Mouse (Mus musculus) frontal cortex, adult 2 months (tissue): ENCODE data around the gene Crybb2. TPM values are rescaled to one million over a fixed set of nuclear protein-coding genes. Genes with fewer than 3 reads are reported as not detected.
A peak's percentile ranks its signal among the peaks of the same experiment; 100 is the strongest.

Source experiments
- DNase-seq, 2 experiments: peaks; one replicate each; pipeline ENCODE4 v3.0.0; 2022; ENCODE audit warnings: low spot score in 1 of 2; ENCODE audit errors: extremely low spot score in 1 of 2
- polyA plus RNA-seq: library from polyadenylated mRNA; depleted of rRNA; stranded (reverse); fragments of >200 nt; gene quantifications from 2 replicates; pipeline ENCODE4 v1.2.3, GENCODE M21; 2012

Crybb2 gene
- polyA plus RNA-seq, 1 experiment = not detected

DNA sequence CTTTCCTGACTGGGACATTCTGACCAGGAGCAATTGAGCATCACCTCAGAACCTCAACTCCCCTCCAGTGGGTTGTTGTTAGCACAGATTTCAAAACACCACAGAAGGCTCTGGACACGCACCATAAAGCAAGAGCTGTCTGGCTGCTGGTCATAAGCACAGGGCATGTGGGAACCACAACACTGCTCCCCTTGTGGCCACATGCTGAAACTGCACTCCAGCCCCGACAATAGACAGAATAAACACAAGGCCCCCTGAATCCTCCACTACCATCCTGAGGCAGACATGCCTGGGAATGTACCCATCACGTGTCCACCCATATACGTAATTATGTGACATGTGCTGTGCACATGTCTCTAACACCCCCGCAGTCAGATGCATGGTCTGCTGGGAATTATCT is 21.2 kb upstream of the Crybb2 start:
- DNase-seq = peak in 1 of 2 experiments; percentile 69

DNA sequence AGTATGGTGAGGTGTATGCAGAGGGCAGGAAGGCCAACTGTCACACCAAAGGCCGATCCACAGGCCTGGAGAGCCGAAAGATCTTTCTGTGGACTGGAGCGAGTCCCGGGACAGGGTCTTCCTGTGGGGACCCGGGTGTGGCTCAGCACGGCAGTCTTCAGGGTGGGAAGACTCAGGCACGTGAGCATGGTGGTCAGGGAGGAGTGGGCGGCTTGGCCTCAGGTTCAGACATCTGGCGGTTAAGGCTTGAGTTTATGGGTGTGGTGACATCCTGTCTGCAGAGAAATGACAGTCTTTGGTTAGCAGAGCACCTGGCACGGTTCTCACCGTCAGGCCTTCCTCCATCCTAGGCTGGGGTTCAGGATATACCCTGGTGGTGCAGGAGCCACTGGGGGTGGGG is 20.8 kb upstream of the Crybb2 start:
- DNase-seq = no peak

DNA sequence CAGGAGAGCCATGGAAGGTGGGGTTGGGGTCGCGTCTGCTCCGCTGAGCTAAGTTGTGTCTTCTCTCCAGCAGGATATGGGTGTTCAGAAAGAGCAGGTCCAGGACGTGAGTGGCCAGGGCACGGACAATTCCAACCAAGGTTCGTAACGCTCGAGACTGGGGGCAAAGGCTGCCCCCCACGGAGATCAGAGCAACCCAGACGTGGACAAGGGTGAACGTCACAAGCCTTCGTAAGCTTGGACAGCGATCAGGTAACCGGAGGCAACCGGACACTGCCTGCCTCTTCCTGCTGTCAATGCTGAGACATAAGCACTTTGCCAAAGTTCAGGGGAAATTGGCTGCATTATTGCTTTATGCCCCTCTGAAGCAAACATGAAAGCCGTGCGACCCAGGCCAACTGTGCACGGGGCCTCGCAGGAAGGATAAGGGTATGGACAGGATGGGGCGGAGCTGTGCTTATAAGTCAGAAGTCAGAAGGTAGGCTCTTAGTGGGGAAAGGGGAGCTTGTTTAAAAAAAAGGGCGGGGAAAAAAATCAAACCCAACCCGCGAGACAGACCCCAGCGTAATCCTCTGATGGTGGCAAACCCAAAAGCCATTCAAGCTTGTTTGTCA is 20.3 kb upstream of the Crybb2 start:
- no peak for DNase-seq

DNA sequence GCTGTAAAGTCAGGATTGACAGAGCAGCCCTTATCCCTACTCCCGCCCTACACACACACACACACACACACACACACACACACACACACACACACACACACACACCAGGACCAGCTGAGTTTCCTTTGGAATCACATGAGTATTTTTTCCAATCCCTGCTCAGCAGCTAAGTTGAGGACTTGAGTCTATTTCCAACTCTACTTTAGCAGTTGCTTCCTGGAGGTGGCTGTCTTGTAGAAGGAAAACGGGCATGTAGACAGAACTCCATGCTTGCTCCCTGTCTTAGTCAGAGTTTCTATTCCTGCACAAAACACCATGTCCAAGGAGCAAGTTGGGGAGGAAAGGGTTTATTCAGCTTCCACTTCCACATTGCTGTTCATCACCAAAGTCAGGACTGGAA is 17.5 kb upstream of the Crybb2 start:
- DNase-seq = no peak

DNA sequence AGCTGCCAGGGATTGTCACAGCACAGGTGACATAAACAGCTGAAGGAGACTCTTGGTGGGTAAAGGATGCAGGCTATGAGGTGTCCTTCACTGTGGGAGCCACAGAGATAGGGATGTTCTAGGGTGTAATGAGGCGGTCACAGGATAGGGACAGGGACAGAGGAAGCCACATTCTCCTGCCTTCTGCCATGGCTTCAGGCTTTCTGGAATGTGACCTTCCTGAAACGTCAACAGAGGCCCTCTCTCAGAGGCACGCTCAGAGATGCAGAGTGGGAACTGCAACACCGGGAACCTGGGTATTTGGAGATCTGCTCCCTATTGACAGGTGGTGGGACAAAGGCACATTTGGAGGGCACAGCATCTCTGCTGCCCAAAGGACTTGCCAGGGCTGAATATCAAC is 17.1 kb upstream of the Crybb2 start:
- no peak for DNase-seq

DNA sequence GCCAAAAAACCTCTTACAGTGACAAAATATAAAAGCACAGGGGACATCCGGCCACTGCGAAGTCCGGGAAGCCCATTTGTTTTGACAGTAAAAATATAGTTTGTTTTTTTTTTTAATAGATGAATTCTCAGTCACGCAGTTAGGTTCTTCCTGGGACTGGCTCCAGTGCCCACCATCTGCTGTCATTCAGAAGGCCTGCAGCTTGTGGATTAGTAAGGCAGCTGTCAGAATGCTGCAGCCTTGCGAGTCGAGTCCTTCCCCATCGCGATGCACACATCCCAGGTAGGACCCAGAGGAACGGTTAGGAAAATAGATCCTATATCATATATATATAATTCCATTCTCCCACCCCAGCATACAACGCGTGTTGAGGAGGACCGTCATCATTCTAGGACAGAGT is 16.5 kb upstream of the Crybb2 start:
- DNase-seq = no peak

DNA sequence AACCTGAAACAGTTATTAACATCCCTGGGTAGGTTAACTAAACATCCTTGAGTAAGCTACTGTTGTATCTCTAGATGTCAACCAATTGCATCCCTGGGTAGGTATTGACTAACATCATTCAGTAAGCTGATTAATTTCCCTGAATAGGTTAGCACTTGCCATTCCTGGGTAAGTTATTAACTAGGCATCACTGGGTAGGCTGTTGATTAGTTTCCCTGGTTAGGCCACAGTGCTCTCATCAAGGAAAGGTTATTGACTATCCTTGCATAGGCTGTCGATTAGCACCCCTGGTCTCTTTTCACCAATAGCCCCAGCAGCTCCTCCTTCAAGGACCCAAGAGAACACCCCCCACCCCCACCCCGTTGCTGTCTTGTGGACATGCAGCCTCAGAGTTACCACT is 16.0 kb upstream of the Crybb2 start:
- DNase-seq = no peak

DNA sequence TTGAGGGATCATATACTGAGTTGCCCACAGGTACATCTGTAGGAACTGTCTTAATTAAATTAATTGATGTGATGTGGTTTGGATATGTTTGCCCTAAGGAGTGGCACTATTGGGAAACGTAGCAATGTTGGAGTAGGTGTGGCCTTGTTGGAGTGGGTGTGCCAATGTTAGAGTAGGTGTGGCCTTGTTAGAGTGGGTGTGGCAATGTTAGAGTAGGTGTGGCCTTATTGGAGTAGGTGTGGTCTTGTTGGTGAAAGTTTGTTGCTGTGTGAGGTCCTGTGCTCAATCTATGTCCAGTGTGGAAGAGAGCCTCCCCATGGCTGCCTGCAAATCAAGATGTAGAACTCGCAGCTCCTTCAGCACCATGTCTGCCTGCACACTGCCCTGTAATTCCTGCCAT is 14.4 kb upstream of the Crybb2 start:
- DNase-seq = no peak

DNA sequence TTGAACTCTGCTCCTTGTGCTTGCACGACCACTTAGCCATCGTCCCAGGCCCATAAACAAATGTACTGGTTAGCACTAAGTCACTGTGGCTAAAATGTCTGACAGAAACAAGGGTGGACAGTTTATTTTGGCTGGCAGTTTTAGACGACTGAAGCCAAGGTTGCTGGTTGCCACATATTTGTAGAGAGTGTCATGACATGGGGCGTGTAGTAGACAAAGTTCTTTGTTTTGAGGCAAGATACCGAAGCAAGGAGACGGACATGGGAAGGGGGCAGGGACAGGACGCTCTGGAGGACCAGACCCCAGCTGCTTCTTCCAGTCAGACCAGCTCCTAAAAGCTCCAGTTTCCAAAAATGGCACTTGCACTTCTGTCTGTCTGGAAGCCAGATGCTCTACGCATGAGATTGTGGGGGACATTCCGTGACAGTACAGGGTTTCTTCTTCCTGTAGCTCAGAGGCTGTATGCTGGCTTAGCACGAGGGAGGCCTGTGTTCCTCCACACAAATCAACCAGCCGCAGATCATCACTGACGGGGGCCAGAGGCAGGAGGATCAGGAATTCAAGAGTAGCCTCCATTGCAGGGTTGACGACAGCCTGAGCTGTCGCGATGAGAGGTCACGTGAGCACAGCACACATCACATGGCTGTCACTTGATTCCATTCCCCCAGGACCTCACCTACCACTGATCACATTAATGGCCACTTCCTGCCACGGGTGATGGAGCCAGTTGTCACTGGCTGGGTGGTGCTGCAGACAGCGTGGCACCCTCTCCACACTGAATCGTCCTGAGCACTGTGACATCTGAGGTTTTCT is 12.6 kb upstream of the Crybb2 start:
- peak in 1 of 2 experiments; percentile 42 for DNase-seq

DNA sequence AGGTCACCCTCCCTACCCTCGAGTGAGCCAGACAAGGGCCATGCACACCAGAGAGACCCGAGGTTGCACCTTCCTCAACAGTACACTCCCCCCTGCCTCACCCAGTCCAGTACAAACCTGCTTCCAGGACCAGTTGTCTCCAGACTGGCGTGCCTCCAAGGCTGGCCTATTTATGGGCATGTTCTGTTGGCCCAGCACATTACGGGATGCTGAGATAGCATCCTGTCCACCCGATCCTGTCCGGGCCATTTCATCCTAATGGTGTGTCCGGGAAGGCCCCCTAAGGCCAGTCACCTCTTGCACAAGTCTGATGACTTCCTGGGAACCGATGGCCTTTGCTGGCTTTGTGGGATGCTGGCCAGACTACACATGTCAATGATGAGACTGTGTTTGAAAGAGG is 11.5 kb upstream of the Crybb2 start, which contains the start of gene Crybb3:
Gene Crybb3, minus strand, starts transcription at position 146 of the 400 bp plus-strand sequence.
- DNase-seq = no peak

DNA sequence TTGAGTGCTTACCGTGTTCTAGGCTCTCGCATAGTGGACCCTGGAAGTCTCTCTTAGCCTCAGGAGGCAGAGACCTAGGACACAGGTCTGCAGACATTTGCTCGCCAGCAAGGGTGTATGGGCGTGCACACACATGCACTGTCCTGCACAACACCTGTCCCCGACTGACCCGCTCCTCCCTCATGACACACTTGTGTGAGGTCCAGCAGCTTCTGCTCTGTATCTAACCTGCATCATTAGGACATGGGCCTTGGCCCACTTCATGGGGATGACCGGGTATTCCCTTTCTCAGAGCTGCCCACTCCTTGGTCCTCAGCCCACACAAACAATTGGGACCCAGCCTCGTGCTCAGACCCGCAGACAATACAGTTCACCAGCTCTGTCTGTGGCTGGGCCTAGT is 11.1 kb upstream of the Crybb2 start:
- no peak for DNase-seq

DNA sequence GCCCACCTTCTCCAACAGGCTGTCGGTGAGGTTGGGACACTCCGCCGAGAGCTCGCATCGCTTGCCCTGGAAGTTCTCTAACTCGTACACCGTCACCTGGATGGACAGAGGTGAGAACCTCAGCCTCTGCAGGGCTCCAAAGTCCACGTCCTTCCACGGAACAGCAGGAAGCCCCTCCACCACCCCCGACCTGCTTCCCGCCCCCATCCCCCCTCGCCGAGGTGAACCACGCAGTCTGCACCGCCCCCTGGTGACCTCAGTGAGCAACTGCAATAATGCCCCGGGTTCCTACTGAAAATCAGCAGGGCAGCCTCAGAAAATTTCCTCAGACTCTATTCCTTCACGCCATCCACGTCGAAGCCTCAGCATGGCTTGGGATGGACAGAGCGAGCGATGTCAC is 9.9 kb upstream of the Crybb2 start:
- DNase-seq = peak in 1 of 2 experiments; percentile 72

DNA sequence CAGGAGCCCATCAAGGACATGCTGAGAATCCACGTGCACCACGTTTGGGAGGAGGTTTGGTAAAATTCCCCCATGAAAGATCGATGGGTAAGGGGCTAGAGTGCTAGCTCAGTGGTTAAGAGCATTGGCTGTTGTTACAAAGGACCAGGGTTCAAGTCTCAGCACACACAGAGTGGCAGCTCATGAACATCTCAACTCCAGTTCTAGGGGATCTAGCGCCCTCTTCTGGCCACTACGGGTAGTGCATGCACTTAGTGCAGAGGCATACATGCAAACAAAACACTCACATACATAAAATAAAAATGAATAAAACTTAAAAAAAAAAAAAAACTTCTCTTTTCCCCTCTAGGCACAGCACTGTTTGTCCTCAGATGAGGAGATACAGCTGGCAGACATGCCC is 8.8 kb upstream of the Crybb2 start:
- DNase-seq = no peak

DNA sequence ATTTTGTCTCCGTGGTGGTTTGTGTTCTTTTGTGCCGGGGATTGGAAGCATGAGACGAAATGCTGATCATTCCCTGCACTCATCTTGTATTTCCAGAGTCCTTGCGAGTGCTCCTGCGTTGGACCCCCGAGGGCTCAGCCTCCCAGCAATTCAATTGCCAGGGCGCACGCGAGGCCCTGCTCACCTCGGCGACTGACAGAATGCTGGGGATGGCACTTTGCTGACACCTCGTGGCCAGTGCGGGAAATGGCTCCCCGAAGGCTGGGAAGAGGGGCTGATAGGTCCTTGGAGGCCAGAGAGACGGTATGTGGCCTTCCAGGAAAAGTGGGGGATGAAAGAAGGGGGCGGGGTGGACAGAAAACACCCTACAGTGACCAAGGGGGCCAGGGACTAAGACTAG is 15.6 kb downstream of the Crybb2 start:
- peak; percentile 34 to 89 for DNase-seq

DNA sequence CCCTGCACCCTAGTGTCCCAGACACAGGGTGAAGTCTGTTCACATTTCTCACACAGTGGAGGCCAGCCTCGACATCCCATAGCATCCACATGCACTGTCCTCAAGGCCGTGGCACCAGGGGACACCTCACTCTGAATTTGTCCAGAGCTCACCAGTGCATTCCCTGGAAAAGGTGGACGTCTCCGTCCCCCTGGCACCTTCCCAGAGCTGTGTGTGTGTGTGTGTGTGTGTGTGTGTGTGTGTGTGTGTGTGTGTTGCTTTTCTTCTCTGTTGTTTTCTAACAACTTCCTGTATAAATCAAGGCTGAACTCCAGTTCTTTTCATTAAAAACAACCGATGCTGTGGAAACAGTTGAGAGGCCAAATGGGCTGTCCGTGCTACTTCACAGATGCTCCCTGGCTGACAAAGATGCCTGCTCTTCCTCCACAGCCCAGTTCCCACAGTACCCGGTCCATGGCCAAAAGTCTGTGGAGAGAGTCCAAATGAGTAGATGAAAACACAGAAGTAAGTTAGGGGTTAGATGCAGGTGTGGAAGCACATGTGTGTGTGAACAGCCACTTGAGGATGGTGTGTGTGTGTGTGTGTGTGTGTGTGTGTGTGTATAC is 19.2 kb downstream of the Crybb2 start:
- DNase-seq = no peak

DNA sequence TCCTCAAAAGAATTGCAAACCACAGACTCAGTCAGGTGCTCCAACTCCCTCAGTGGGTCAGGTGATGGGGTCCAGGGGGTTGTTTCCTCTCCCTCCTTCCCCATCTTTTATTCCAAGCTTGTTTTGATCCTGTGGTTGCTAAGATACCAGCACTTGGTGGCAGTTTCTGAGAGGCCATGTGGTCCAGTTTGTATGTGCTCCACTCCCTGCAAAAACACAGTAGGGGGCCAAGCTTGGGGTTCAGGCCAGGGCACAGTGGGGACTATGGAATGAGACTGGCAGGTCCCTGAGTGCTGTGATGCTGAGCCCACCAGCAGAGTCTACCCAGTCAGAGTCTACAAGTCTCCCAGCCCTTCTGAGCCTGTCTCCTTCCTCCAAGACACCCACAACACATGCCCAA is 20.0 kb downstream of the Crybb2 start:
- DNase-seq = no peak

DNA sequence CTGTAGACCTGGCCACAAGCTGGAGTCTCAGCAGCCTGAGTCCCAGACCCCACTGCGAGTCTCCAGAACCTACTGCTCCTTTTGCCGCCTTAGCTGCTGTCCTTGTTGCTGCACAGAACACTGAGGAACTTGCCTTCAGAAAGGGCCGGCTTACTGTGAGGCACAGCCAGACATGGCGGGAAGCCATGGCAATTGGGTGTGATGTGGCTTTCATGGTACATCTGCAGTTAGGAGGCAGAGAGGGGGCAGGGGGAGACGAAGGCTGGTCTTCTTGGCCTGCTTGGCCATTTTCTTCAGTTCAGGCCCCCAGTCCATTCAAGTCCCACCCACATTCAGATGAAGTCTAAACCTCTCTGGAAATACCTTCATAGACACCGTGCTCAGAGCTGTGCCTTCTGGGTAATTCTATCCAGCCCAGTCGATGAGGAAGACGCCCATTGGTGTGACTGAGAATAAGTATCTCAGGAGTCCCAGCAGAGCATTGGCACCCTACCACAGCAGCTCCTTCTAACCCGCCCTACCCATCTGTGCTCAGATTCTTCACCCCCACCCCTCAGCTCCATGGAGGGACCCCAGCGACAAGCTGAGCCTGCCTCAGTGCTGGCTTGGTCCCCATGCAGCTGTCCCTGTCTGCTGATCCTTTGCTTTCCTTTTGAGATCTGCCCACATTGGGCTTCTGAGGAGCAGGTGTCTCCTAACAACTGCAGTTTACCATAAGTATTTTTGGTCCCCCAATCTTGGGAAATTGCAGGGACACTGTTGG is 24.2 kb downstream of the Crybb2 start:
- peak in 1 of 2 experiments; percentile 37 for DNase-seq

DNA sequence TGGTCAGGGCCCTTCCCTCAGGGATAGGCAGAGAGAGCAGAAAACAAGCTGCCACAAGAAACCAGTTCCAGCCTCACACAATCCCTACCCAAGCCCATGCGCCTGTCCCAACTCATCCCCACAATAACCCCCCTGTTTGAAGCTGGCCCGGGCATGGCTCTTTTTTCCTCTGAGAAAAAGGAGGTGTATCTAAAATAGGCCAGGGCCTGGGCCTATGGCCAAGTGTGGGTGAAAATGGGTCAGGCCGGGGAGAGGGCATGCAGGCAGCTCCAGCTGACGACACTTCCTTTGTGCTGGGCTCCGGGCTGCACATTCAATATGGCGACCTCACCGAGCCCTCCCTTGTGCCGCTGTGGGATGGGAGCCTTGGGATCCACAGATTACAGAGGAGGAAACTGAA is 26.4 kb downstream of the Crybb2 start:
- peak; percentile 32 to 68 for DNase-seq

DNA sequence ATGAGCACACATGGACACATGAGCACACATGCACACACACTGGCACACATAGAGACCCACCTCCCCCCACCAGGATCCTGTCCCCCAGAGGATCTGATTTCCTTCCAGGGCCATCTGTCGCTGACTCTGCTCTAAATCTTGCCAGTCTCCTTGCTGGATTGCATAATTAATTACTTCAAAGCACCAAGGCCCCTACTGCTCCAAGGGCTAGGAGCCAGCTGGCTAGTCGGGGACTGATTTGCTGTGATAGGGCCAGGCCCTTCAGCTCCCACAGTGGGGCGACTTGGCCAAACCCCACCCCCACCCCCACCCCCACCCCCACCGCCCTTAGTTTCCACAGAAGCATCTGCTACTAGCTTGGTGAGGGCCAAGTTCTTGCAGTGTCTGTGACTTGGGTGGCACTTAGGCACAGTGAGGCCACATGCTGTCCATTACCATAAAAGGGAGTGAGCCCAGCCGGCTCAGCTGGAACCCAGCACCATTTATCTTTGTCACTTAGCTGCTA is 28.3 kb downstream of the Crybb2 start:
- peak; percentile 71 to 77 for DNase-seq

DNA sequence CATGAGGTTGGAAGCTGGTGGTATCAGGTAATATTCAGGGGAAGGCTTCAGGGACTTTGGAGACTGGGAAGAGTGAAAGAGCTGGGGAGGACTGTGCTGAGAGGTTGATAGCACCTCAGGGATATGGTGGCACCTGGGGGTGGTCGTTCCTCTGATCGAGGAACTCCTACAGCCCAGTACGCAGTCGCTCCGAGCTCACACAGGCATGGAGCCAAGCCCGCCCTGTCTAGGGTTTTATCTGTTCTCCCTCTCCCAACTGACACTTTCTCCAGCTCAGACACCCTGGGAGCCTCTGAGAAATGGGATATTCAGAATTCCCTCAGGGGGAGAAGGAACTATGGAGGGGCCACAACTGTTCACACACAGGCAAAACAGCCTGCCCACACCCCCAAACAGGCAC is 29.1 kb downstream of the Crybb2 start:
- no peak for DNase-seq

DNA sequence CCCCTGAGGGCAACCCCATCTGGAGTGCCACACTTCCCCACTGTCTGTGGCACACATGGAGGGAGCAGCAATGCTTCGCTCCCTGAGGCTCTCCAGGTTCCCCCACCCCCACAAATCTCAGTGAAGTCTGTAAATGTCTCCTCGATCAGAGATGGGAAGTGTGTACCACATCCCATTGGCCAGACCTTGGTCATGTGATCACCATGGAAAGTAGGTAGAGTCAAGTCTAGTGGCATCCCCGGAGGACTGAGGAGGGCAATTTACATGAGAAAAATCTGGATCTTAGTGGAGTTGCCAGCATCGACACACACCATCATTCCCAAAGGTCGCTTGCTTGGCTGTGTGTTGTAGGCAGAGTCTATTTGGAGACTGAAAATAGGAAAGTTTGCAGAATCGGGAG is 31.3 kb downstream of the Crybb2 start:
- DNase-seq = no peak
